Mouse (Mus musculus) frontal cortex, postnatal 10 days (tissue): ENCODE measurements around the gene Rpusd3.
A peak's percentile ranks its signal among the peaks of the same experiment; 100 is the strongest.

Experiments
- DNase-seq, 2 experiments: peaks; one replicate each; pipeline ENCODE4 v3.0.0; 2022; ENCODE audit warnings: low spot score in 2 of 2, mixed read lengths in 1 of 2

Rpusd3 gene

GRCm38 (mm10) chr6:113386025-113386424, 33.1 kb downstream of the Rpusd3 start:
- no peak for DNase-seq

DNA sequence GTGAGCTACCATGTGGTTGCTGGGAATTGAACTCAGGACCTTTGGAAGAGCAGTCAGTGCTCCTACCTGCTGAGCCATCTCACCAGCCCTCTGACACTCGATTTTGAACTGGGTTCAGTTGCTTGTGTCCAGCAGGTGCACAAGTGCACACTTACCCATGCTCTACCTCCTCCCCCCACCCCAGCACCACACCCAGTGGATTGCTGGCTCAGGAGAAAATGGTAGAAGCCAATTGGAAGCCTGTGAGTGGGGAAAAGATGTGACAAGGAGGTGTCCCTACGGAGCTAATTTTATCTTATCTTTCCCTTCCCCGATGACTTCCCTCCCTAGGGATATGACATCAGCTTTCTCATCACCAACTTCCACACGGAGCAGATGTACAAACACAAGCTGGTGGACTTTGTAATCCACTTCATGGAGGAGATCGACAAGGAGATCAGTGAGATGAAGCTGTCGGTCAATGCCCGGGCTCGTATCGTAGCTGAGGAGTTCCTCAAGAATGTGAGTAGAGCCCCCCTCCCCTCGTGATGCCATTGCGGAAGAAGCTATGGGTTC, 33.9 kb downstream of the Rpusd3 start:
- DNase-seq, result no peak

DNA sequence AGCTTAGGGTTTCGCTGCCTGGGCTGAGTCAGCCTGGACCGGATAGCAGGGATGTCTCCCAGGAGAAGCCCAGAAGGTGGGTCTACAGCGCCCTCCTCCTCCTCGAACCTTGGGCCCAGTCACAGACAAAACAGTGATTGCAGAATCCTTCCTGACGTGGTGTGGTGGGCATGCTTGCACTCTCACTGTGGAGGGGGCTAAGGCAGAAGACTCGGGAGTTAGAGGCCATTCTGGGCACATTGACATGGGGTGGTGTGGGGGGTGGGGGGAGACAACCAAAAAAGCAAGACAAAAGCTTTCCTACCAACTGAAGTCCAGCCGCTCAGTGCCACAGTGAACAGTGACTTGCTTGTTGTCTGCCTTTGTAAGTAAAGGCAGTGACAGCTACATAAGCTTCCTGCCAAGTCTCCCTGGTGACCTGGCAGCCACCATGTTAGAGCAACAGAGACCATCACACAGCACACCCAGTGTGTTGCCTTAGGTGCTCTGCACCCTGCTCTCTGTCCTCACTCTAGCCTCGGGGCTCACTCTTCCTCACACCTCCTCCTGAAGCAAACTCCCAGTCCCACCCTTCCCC, 34.7 kb downstream of the Rpusd3 start:
- DNase-seq, result peak in 1 of 2 experiments; percentile 32

- no peak for DNase-seq
Measured at GRCm38 (mm10) chr6:113380480-113380879, 38.7 kb downstream of the Rpusd3 start.

- DNase-seq, result no peak
Measured at GRCm38 (mm10) chr6:113379246-113379645, 39.9 kb downstream of the Rpusd3 start.

DNA sequence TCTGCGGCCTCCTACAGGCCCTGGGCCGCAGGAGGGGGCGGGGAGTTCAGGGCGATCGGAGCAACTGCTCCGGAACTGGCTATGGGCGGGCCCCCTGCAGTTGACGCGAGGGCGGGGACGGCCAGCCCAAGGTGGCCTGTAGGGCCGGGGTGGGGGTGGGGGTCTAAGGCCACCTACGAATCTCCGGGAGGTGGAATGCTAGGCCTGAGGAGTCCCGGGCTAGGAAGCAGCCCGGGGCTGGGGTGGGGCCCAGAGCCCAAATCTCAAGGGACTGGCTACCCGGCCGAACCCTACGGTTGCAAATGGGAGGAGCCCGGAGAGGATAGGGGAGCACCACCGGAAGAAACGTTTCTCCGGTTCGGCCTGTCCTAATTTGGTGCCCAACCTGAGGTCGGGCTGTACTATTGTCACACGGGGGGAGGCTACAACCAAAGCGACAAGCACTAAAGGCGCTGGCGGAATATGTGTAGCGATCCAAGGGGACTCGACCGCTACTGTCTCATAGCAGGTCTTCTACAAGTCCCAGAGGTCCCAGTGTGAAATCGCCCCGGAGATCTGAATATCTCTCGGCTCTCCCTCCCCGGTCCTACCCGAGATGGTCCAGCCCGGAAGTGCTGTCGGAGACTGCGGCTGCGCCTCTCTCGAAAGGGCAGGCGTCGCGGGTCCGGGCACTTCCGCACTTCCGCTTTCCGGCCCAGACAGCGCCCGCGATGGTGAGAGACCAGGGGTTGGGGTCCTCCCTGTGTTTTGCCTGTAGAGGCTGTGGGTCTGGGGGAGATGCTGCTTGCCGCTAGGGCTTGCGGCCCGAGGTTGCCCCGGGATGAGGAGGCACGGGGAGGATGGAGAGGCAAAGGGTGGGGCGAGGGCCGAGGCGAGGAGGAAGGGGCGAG, 41.4 kb downstream of the Rpusd3 start, which contains the start of the genes Tada3 and Arpc4:
Tada3 (minus strand) TSS at position 388 of the 890 bp plus-strand sequence.
Arpc4 (plus strand) TSS at position 620 of the 890 bp plus-strand sequence.
- peak; percentile 87 to 89 for DNase-seq

DNA sequence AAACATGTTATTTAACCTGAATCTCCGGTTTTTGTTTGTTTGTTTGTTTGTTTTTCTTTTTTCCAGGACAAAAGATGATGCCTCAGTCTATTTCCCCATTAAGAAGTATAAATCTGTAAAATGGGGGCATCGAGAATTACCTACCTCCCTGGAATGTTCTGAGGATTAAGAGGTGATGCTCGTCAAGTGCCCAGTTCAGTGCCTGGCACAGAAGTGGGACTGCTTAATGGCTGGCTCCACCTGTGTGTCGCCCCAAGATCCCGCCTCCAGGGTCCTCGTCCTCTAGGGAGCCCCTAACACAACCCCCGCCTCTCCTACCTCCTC, 42.0 kb downstream of the Rpusd3 start:
- DNase-seq, result no peak

DNA sequence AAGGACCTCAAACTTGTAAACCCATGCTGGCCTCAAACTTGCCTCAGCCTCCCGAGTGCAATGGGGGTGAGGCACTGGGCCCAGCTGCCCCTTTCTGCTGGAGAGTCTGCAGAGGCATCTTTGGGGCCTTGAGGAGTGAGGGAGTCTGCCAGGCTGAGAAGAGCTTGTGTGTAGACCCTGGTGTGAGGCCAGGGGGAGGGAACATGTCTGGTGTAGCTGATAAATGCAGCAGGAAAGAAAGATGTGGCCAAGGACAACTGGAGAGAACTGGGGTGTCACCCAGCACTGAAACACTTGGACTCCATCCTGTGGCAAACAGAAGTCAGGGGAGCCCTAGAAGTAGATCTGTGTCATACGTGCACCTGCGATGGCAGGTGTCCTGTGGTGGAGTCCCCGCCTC, 45.6 kb downstream of the Rpusd3 start:
- DNase-seq, result no peak

DNA sequence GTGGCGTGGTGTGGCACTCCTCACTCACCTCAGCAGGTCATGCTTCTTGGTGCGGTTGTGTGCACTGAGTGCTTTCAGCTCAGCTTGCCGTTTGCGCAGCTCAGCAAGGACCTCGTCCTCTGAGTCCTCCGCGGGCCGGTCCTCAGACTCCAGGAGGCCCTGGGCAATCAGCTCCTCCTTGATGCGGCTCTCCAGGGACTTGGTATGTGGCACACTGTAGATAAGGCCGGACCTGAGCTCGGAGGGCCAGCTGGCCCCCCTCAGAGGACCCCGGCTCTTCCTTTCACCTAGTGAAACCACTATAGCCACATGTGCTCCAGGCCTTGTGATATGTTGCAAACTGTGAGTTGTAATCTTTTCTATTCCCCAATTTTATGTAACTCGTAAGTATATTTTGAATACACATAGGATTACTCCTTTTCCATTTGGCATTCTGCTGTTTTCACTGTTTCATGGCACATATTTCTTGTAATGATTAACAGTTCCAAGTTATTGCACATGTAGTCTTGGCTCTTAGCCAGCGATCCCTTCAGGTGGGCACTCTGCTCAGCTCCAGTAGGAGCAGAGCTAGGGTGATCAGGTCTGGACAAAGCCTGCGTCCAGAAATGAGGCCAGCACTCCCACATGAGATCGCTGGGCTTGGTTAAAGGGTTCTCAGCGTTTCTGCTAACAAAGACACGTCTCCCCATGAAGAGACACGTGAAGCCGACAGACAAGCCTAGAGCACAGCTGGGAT, 48.8 kb downstream of the Rpusd3 start:
- no peak for DNase-seq

- DNase-seq, result no peak
Measured at GRCm38 (mm10) chr6:113368577-113368976, 50.6 kb downstream of the Rpusd3 start.

DNA sequence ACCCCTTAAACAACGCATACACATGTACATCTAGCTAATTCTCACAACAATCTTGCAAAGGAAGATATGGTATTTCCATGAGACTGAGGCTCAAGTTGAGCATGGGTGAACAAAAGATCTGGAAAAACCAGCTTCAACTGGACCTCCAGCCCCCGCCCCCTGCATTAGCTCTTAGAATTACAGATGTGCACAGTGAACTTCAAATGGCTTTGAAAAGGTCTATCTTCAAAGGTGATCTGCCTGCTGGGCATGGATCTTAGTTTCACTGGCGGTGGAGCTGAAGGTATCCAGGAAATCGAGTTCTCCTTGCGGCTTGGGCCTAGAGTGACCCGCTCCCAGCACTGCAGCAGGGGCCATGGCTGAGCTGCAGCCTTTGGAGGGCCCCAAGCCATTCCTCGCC, 51.0 kb downstream of the Rpusd3 start:
- no peak for DNase-seq

GRCm38 (mm10) chr6:113367574-113367973, 51.6 kb downstream of the Rpusd3 start:
- no peak for DNase-seq

- no peak for DNase-seq
Measured at GRCm38 (mm10) chr6:113366639-113367038, 52.5 kb downstream of the Rpusd3 start.
